Mouse (Mus musculus) limb, embryonic 14.5 days (tissue): ENCODE results near the gene Fundc2. TPM values are rescaled to one million over a fixed set of nuclear protein-coding genes. Genes with fewer than 3 reads are reported as not detected.
A peak's percentile ranks its signal among the peaks of the same experiment; 100 is the strongest.

Source experiments
- ATAC-seq: fragments of 200-750 bp; cut with Nextera tagmentation; 2 replicates; pipeline ENCODE4 v1.8.0; 2017; ENCODE audit warnings: low read depth, moderate number of reproducible peaks, moderate TSS enrichment; ENCODE audit not compliant: low FRiP score
- DNase-seq: peaks from one replicate; pipeline ENCODE4 v3.0.0-alpha.2; 2015; ENCODE audit warnings: low spot score
- H3K27ac ChIP-seq: fragments of 300-500 bp; sonication (generic); replicated peaks from 2 replicates; pipeline ENCODE4 v1.5.1; 2014; ENCODE audit warnings: low read depth, mild to moderate bottlenecking, low read length, moderate library complexity, mixed read lengths
- H3K27me3 ChIP-seq: fragments of 300-500 bp; sonication (generic); 2 replicates; pipeline ENCODE4 v1.6.1; 2014; ENCODE audit warnings: low read length, mixed read lengths; ENCODE audit not compliant: control insufficient read depth, insufficient read depth
- H3K36me3 ChIP-seq: fragments of 300-500 bp; sonication (generic); 2 replicates; pipeline ENCODE4 v1.6.1; 2014; ENCODE audit warnings: mild to moderate bottlenecking, low read length, moderate library complexity, mixed read lengths; ENCODE audit not compliant: control insufficient read depth, insufficient read depth
- H3K4me1 ChIP-seq: fragments of 300-500 bp; sonication (generic); 2 replicates; pipeline ENCODE4 v1.6.1; 2014; ENCODE audit warnings: antibody characterized with exemption, low read length, mixed read lengths; ENCODE audit not compliant: control insufficient read depth, insufficient read depth
- H3K4me2 ChIP-seq: fragments of 300-500 bp; sonication (generic); replicated peaks from 2 replicates; pipeline ENCODE4 v1.6.1; 2014; ENCODE audit warnings: low read depth, mild to moderate bottlenecking, low read length, moderate library complexity; ENCODE audit not compliant: severe bottlenecking
- H3K4me3 ChIP-seq: fragments of 300-500 bp; sonication (generic); replicated peaks from 2 replicates; pipeline ENCODE4 v1.5.1; 2014; ENCODE audit warnings: low read length
- H3K9ac ChIP-seq: fragments of 300-500 bp; sonication (generic); 2 replicates; pipeline ENCODE4 v1.6.1; 2014; ENCODE audit warnings: mild to moderate bottlenecking, low read depth, low read length, moderate library complexity; ENCODE audit not compliant: severe bottlenecking
- H3K9me3 ChIP-seq: fragments of 300-500 bp; sonication (generic); 2 replicates; pipeline ENCODE4 v1.6.1; 2016; ENCODE audit warnings: low read length; ENCODE audit not compliant: control insufficient read depth
- POLR2A ChIP-seq: fragments of 200-500 bp; IDR thresholded peaks from 2 replicates; pipeline ENCODE4 v1.8.0; 2012; ENCODE audit warnings: inconsistent platforms, mild to moderate bottlenecking, moderate library complexity, borderline replicate concordance; ENCODE audit not compliant: insufficient read depth, insufficient read length; ENCODE audit errors: extremely low read depth
- WGBS: fragments of 180-500 bp; shearing (Covaris S2); extraction: QIAGEN DNeasy Blood & Tissue Kit; methylation state at CpG from one replicate; pipeline ENCODE4 v1.1.7; 2014; 5-methylcytosine and 5-hydroxymethylcytosine counted together
- polyA plus RNA-seq, 2 experiments: library from polyadenylated mRNA; depleted of rRNA in 1 of 2; stranded (reverse) in 1 of 2; unstranded in 1 of 2; fragments of >200 nt; fragmentation: Nextera tagmentation in 1 of 2; extraction: Ambion mirVana in 1 of 2; gene quantifications; 2 replicates each; pipeline versions ENCODE4 v1.2.1 to v1.2.3; 2012 to 2014

Gene Fundc2
- 24.8 and 29.2 TPM in 2 replicates for polyA plus RNA-seq (2012; rRNA removed)
- 83.8 and 84.1 TPM in 2 replicates for polyA plus RNA-seq (2014; fragmentation: Nextera tagmentation; extraction: Ambion mirVana)

- DNase-seq (peak; percentile 80), ATAC-seq (peak; percentile 96)
- no peaks in the 10 kb centered on the region for H3K9me3 ChIP-seq
- TF ChIP-seq POLR2A = 0 out of 2 replicates have a peak, but pooled peaks have one; percentile 22
- no peaks in the 10 kb centered on the region for H3K27me3 ChIP-seq
- H3K4me2 ChIP-seq = peak within 1 kb of the TSS; percentile 43
- H3K4me1 ChIP-seq = no peaks in the 10 kb centered on the region
- H3K27ac ChIP-seq = peak within 1 kb of the TSS; percentile 67
- 0 out of 2 replicates have a peak, but pooled peaks cover under 1% of the 10 kb centered on the region for H3K36me3 ChIP-seq
- peak within 1 kb of the TSS; percentile 53 for H3K4me3 ChIP-seq
- peak within 1 kb of the TSS; percentile 72 for H3K9ac ChIP-seq
- 12% methylated on average over 20 of the region's 25 CpGs for WGBS
Measured at GRCm38 (mm10) chrX:75382195-75382771, at the start of gene Fundc2, which contains the start of gene F8. Gene Fundc2 (plus strand): TSS chrX:75382399. Gene F8 (minus strand): TSS chrX:75382615.

- no peak for DNase-seq
- Histone ChIP-seq H3K4me1 (no peaks in the 10 kb centered on the region), H3K4me3 (no peak overlapping the region), H3K27me3 (no peaks in the 10 kb centered on the region), H3K27ac (no peak overlapping the region), H3K4me2 (no peak overlapping the region), H3K9ac (no peak overlapping the region), H3K9me3 (no peaks in the 10 kb centered on the region), H3K36me3 (no peaks in the 10 kb centered on the region)
- no peak for ATAC-seq
- TF ChIP-seq POLR2A = no peak
Measured at GRCm38 (mm10) chrX:75370197-75370596, 12.0 kb upstream of the Fundc2 start.

GRCm38 (mm10) chrX:75372666-75373425 lies 9.4 kb upstream of the Fundc2 start:
- no peaks in the 10 kb centered on the region for H3K4me1 ChIP-seq
- DNase-seq = peak; percentile 46
- H3K4me2 ChIP-seq = no peak overlapping the region
- H3K36me3 ChIP-seq = no peaks in the 10 kb centered on the region
- no peak overlapping the region for H3K27ac ChIP-seq
- no peak for TF ChIP-seq POLR2A
- H3K27me3 ChIP-seq = no peaks in the 10 kb centered on the region
- H3K9me3 ChIP-seq = no peaks in the 10 kb centered on the region
- H3K9ac ChIP-seq = no peak overlapping the region
- ATAC-seq = no peak
- no peak overlapping the region for H3K4me3 ChIP-seq
- WGBS = 73% methylated on average over 2 of the region's 2 CpGs

DNA sequence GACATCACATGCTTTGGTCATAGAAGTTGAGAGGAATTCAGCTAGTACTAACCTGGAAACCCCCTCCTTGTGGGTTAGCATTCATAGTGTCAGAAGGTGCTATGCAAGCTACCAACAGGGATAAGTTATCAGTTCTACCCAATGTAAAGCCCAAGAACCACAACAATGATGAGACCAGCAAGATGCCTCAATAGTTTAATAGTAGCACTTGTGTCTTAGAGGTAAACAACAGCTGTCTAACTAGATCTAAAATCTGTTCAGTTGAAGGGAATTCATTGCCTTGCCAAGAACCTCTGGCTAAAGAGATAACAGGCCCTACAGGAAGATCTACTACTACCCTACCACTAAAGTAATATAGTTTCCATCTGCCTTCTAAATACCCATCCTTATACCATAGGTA lies 5.4 kb upstream of the Fundc2 start:
- no peak for DNase-seq
- H3K36me3 ChIP-seq = no peaks in the 10 kb centered on the region
- H3K4me2 ChIP-seq = no peak overlapping the region
- no peak for TF ChIP-seq POLR2A
- no peaks in the 10 kb centered on the region for H3K4me1 ChIP-seq
- no peak for ATAC-seq
- no peak overlapping the region for H3K4me3 ChIP-seq
- H3K27me3 ChIP-seq = no peaks in the 10 kb centered on the region
- H3K9ac ChIP-seq = no peak overlapping the region
- no peak overlapping the region for H3K27ac ChIP-seq
- H3K9me3 ChIP-seq = no peaks in the 10 kb centered on the region

GRCm38 (mm10) chrX:75381176-75381575 lies 1.0 kb upstream of the Fundc2 start:
- WGBS = 73% methylated on average over 1 of the region's 1 CpGs
- H3K9ac ChIP-seq = no peak overlapping the region
- no peaks in the 10 kb centered on the region for H3K9me3 ChIP-seq
- H3K4me2 ChIP-seq = no peak overlapping the region
- no peaks in the 10 kb centered on the region for H3K36me3 ChIP-seq
- DNase-seq = no peak
- no peak overlapping the region for H3K4me3 ChIP-seq
- H3K27me3 ChIP-seq = no peaks in the 10 kb centered on the region
- no peak for ATAC-seq
- no peak for TF ChIP-seq POLR2A
- H3K27ac ChIP-seq = no peak overlapping the region
- H3K4me1 ChIP-seq = no peaks in the 10 kb centered on the region
